In the genomic region with DNA sequence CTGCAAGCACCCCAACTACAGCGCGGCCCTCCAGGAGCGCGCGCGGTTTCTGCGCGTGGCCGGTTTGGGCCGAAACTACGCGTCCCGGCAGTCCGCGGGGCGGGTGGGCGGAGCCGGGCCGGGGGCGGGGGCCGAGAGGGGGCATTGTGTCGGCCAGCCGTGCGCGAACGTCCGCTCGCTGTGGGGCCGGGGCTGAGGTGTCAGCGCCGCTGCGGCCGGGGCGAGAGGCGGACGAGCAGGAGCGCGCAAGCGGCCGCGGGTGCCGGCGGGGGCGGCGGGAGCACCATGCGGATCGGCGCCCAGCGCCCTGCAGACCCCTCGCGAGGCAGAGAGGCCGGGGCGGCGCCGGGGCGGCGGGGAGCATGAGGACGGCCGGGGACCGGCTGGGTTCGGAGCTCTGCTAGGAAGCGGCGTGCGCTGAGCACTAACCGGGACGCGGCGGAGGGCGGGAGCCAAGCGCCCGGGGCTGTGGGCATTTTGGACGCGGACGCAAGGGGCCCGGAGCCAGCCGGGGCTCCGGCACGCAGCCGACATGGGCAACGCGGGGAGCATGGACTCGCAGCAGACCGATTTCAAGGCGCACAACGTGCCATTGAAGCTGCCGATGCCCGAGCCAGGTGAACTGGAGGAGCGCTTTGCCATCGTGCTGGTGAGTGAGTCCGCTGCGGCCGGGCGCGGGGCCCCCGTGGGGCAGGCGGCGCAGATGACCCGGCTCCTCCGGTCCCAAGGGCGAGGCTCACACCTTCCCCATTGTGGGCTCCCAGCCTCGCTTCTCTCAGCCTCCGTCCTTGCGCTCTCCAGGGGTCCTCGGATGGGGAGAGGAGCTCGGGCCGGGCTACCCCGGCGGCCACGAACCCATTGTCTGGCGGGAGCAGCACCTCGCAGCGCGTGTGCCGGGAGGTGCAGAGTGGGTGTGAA, we compare ENCODE assay signal across 8 mouse cellular contexts. TPM values are rescaled to one million over a fixed set of nuclear protein-coding genes. Genes with fewer than 3 reads are reported as not detected.
DNase-seq lines count a peak whose midpoint lies in the region; ATAC-seq and TF ChIP-seq lines count a peak whose summit lies in the region.

A gene (plus strand): TSS at position 250 of the 918 bp plus-strand sequence.

- H3K27me3 ChIP-seq in embryonic facial prominence, embryonic 11.5 days (ENCODE audit: control insufficient read depth, insufficient read depth, low read length) = no peaks in the 10 kb centered on the region
- no peaks in the 10 kb centered on the region for H3K27me3 ChIP-seq in heart, adult 2 months (ENCODE audit: control insufficient read depth, insufficient read depth, low read length)
- no peaks in the 10 kb centered on the region for H3K27me3 ChIP-seq in limb, embryonic 10.5 days (ENCODE audit: low read depth, poor library complexity, severe bottlenecking)
- H3K27me3 ChIP-seq in midbrain, embryonic 11.5 days (ENCODE audit: control insufficient read depth, insufficient read depth, low read length) = no peaks in the 10 kb centered on the region
- H3K27me3 ChIP-seq in spleen, adult 2 months (ENCODE audit: control insufficient read depth, insufficient read depth, low read length) = peaks cover 14% of the 10 kb centered on the region

- peak; percentile 94 for ATAC-seq in embryonic facial prominence, embryonic 11.5 days (replicated peaks; ENCODE audit: insufficient number of reproducible peaks, low FRiP score, low TSS enrichment, low read depth)
- ATAC-seq in midbrain, embryonic 11.5 days (ENCODE audit: low FRiP score) = peak; percentile 96
- ATAC-seq in monocyte, adult 5-6 weeks (replicated peaks; ENCODE audit: insufficient number of reproducible peaks, low FRiP score, low TSS enrichment, poor library complexity, severe bottlenecking) = no peak

- no peak for TF ChIP-seq EP300 in heart, adult 2 months (IDR thresholded peaks at IDR 0.05; ENCODE audit: insufficient read depth, low read depth, low read length)

- peak within 1 kb of the TSS; percentile 94 for H3K9ac ChIP-seq in embryonic facial prominence, embryonic 11.5 days (replicated peaks; ENCODE audit: low read length)
- H3K9ac ChIP-seq in heart, adult 2 months (ENCODE audit: low read depth, low read length) = peak within 1 kb of the TSS; percentile 88
- H3K9ac ChIP-seq in midbrain, embryonic 11.5 days (ENCODE audit: low read length) = peak within 1 kb of the TSS; percentile 96

- H3K9me3 ChIP-seq in embryonic facial prominence, embryonic 11.5 days (replicated peaks; ENCODE audit: control insufficient read depth, low read length) = no peaks in the 10 kb centered on the region
- H3K9me3 ChIP-seq in limb, embryonic 10.5 days (replicated peaks) = no peaks in the 10 kb centered on the region
- H3K9me3 ChIP-seq in midbrain, embryonic 11.5 days (ENCODE audit: control insufficient read depth, low read length) = no peaks in the 10 kb centered on the region

- under 1% methylated on average over 110 of the region's 114 CpGs for WGBS in embryonic facial prominence, embryonic 11.5 days
- WGBS in heart, adult 2 months = 2% methylated on average over 102 of the region's 114 CpGs
- 1% methylated on average over 111 of the region's 114 CpGs for WGBS in limb, embryonic 10.5 days
- under 1% methylated on average over 107 of the region's 114 CpGs for WGBS in midbrain, embryonic 11.5 days
- WGBS in spleen, adult 2 months = under 1% methylated on average over 114 of the region's 114 CpGs

- H3K27ac ChIP-seq in embryonic facial prominence, embryonic 11.5 days (replicated peaks; ENCODE audit: low read depth, low read length) = peak within 1 kb of the TSS; percentile 85
- H3K27ac ChIP-seq in heart, adult 2 months = peak within 1 kb of the TSS; percentile 77
- H3K27ac ChIP-seq in limb, embryonic 10.5 days = peak within 1 kb of the TSS; percentile 94
- peak within 1 kb of the TSS; percentile 78 for H3K27ac ChIP-seq in midbrain, embryonic 11.5 days (ENCODE audit: low read depth, low read length)
- peak within 1 kb of the TSS; percentile 39 for H3K27ac ChIP-seq in spleen, adult 2 months (ENCODE audit: insufficient read depth, low read length)

- peak within 1 kb of the TSS; percentile 65 for H3K4me2 ChIP-seq in embryonic facial prominence, embryonic 11.5 days (ENCODE audit: low read depth, low read length)
- peak within 1 kb of the TSS; percentile 79 for H3K4me2 ChIP-seq in midbrain, embryonic 11.5 days

- DNase-seq in adrenal gland, postnatal 36 days = peak; percentile 88 to 93
- peak; percentile 85 for DNase-seq in embryonic facial prominence, embryonic 11.5 days (ENCODE audit: low spot score)
- peak; percentile 87 to 88 for DNase-seq in heart, adult 2 months
- peak; percentile 83 for DNase-seq in kidney, adult 18-20 months
- DNase-seq in limb, embryonic 10.5 days (ENCODE audit: low spot score) = peak; percentile 93
- peak; percentile 98 for DNase-seq in midbrain, embryonic 11.5 days (ENCODE audit: low spot score, missing footprints)
- peak in 1 of 2 experiments; percentile 15 for DNase-seq in spleen, adult 2 months (ENCODE audit: low read depth in 1 of 2, low spot score in 2 of 2)

- H3K4me1 ChIP-seq in embryonic facial prominence, embryonic 11.5 days (ENCODE audit: control insufficient read depth, insufficient read depth, low read length) = no peaks in the 10 kb centered on the region
- peaks cover 6% of the 10 kb centered on the region for H3K4me1 ChIP-seq in heart, adult 2 months (ENCODE audit: control insufficient read depth, insufficient read depth, low read length)
- H3K4me1 ChIP-seq in limb, embryonic 10.5 days = peaks cover 38% of the 10 kb centered on the region
- H3K4me1 ChIP-seq in midbrain, embryonic 11.5 days (ENCODE audit: control insufficient read depth, insufficient read depth, low read length) = peaks cover 17% of the 10 kb centered on the region
- H3K4me1 ChIP-seq in spleen, adult 2 months (ENCODE audit: control insufficient read depth, insufficient read depth, insufficient read length) = peaks cover 2% of the 10 kb centered on the region; the same call in 1 of the 2 replicates

- 0 out of 2 replicates have a peak, but pooled peaks cover 2% of the 10 kb centered on the region for H3K79me2 ChIP-seq in heart, adult 2 months (replicated peaks; ENCODE audit: control insufficient read depth, insufficient read depth, low read length)

- TF ChIP-seq POLR2A in heart, adult 2 months (IDR thresholded peaks at IDR 0.05; ENCODE audit: insufficient read depth, low read depth, low read length) = peak; percentile 44; the same call in 1 of the 2 replicates
- no peak for TF ChIP-seq POLR2A in spleen, adult 2 months (IDR thresholded peaks at IDR 0.05; ENCODE audit: low read depth, low read length)

- H3K36me3 ChIP-seq in embryonic facial prominence, embryonic 11.5 days (replicated peaks; ENCODE audit: control insufficient read depth, insufficient read depth, low read depth, low read length) = no peaks in the 10 kb centered on the region
- no peaks in the 10 kb centered on the region for H3K36me3 ChIP-seq in heart, adult 2 months (ENCODE audit: control insufficient read depth, insufficient read depth, low read length)
- H3K36me3 ChIP-seq in limb, embryonic 10.5 days = 0 out of 2 replicates have a peak, but pooled peaks cover 2% of the 10 kb centered on the region
- H3K36me3 ChIP-seq in midbrain, embryonic 11.5 days (ENCODE audit: control insufficient read depth, insufficient read depth, low read length) = no peaks in the 10 kb centered on the region
- H3K36me3 ChIP-seq in spleen, adult 2 months (ENCODE audit: control insufficient read depth, insufficient read depth, low read length) = no peaks in the 10 kb centered on the region

- peak within 1 kb of the TSS; percentile 95 for H3K4me3 ChIP-seq in embryonic facial prominence, embryonic 11.5 days (ENCODE audit: low read depth, low read length)
- H3K4me3 ChIP-seq in heart, adult 2 months = peak within 1 kb of the TSS; percentile 94
- peak within 1 kb of the TSS; percentile 82 for H3K4me3 ChIP-seq in limb, embryonic 10.5 days
- H3K4me3 ChIP-seq in midbrain, embryonic 11.5 days (ENCODE audit: low read depth, low read length) = peak within 1 kb of the TSS; percentile 95
- H3K4me3 ChIP-seq in spleen, adult 2 months (ENCODE audit: extremely low read depth, insufficient read depth, insufficient read length) = peak within 1 kb of the TSS; percentile 62

- TF ChIP-seq CTCF in heart, adult 2 months (IDR thresholded peaks at IDR 0.05) = peak; percentile 22; the same call in 1 of the 2 replicates
- no peak for TF ChIP-seq CTCF in spleen, adult 2 months (IDR thresholded peaks at IDR 0.05; ENCODE audit: extremely low read depth, insufficient read depth, insufficient read length, insufficient replicate concordance)

- intact Hi-C loops in heart, adult 2 months (cut with DNase I) = loop anchor here (2.0 to 5.0 kb wide), 5 partner anchors 84 to 334 kb away; a partner anchor contains a TSS

RNA-seq across cellular contexts. Expression of the gene that starts here (rescaled TPM):
- total RNA-seq in adrenal gland, postnatal 36 days (2021) = 10 to 100 TPM; 20.7 to 41.7 TPM
- polyA plus RNA-seq in embryonic facial prominence, embryonic 11.5 days (2014; fragmentation: Nextera tagmentation; extraction: Ambion mirVana) = 9.9 and 10.8 TPM in 2 replicates
- total RNA-seq in heart, adult 2 months (2021) = 1 to 10 TPM; 4.5 to 6.3 TPM
- 1.2 and 2.9 TPM in 2 replicates for polyA plus RNA-seq in heart, adult 2 months (2012; rRNA removed)
- polyA plus RNA-seq in limb, embryonic 10.5 days (2016; fragmentation: Nextera tagmentation; extraction: Ambion mirVana) = 6.2 and 7.9 TPM in 2 replicates
- 9.2 and 9.4 TPM in 2 replicates for polyA plus RNA-seq in midbrain, embryonic 11.5 days (2014; fragmentation: Nextera tagmentation; extraction: Ambion mirVana)
- 1.8 and 2.3 TPM in 2 replicates for polyA plus RNA-seq in spleen, adult 2 months (2012; rRNA removed)
- total RNA-seq in monocyte, adult 5-6 weeks (2017) = 0.75 to 1.8 TPM (median 1.4 TPM) in 3 replicates

Comparison
In these comparisons a context has a peak if more than half of its experiments do, and no peak if none do; other contexts are left out.
1. H3K27ac ChIP-seq: peak in every context shown above with its lines; median percentile 94 in limb, embryonic 10.5 days; 85 in embryonic facial prominence, embryonic 11.5 days; 78 in midbrain, embryonic 11.5 days; 77 in heart, adult 2 months; 39 in spleen, adult 2 months.